Mouse (Mus musculus) adrenal gland, postnatal 0 days (tissue): ENCODE measurements around the gene Lars2. TPM values are rescaled to one million over a fixed set of nuclear protein-coding genes. Genes with fewer than 3 reads are reported as not detected.

ENCODE experiments used
- polyA plus RNA-seq: library from polyadenylated mRNA; unstranded; fragments of >200 nt; fragmentation: Nextera tagmentation; extraction: Ambion mirVana; gene quantifications from 2 replicates; pipeline ENCODE4 v1.2.1, GENCODE M21; 2015

Lars2 gene
- 1,035 and 1,053 TPM in 2 replicates for polyA plus RNA-seq

DNA sequence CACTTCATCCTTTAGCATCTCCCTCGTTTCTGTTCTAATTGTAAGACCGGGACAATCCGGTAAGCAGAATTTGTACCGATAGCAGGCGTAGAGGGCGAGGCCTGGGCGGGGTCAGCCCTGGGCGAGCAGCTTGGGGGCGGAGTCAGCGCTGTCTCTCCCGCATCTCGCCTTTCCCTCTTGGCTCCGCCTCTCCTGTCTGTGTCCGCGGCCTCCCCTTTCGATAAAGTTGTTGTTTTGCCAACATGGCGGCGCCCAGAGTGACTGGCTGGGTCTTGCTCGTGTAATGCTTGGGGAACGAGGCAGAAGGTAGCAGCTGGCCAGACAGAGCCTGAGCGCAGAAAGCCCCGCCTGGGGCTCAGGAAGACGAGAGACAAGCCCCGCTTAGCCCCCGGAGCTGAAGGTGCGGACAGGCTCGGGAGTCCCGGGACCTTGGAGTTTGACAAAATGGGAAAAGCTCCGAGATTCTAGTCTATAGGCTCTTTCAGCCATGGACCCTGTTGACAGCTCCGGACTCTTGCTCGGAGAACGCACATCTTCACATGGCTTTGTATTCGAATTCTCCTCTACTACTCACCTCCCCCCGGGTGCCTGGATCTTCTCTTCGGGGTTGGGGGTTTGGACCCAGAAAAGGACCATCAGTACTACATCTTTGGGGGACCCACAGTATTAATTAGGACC lies at the start of gene Lars2:
TSS of gene Lars2 (plus strand) at position 220 of the 678 bp plus-strand sequence.

GRCm38 (mm10) chr9:123478586-123479195 lies 112.0 kb downstream of the Lars2 start, which contains the start of gene Limd1:
TSS of gene Limd1 (plus strand) at chr9:123478706.

Other genes with a start within 250 kb of the Lars2 start
- gene Clec3b, start 216.0 kb upstream of the Lars2 start, polyA plus RNA-seq = 28.7 and 34.3 TPM in 2 replicates
- gene Cdcp1, start 150.9 kb upstream of the Lars2 start, polyA plus RNA-seq = 0.27 and 0.36 TPM in 2 replicates
- 39.4 and 51.7 TPM in 2 replicates for gene Tmem158, start 106.2 kb upstream of the Lars2 start, polyA plus RNA-seq
- gene Limd1, start 111.8 kb downstream of the Lars2 start, polyA plus RNA-seq = 25.7 and 26.8 TPM in 2 replicates
- 30.3 and 46.4 TPM in 2 replicates for gene Sacm1l, start 162.8 kb downstream of the Lars2 start, polyA plus RNA-seq